Mouse (Mus musculus): ENCODE measurements around the gene Vmn1r28. TPM values are rescaled to one million over a fixed set of nuclear protein-coding genes. Genes with fewer than 3 reads are reported as not detected.

Gene Vmn1r28
- polyA plus RNA-seq, 1 experiment from 2014 or later, result not detected

DNA sequence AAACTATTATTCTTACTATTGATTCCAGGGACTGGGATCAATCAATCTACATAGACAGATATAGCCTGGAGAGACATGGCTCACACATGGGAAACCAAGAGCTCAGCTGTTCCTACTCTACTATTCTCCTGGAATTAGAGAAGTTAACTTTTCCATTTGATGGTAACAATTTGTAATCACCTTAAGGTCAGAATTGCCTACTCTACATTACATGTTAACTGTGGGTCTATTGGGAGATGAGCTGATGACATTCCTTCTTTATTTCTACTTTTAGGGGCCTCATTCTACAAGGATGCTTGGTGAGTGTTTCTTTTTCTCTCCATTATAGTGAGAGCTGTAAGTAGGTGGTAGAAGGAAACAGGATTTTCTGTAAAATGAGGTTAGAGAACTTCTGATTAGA lies 39.4 kb downstream of the Vmn1r28 start, which contains the start of gene Vmn1r29:
TSS of gene Vmn1r29 (plus strand) at position 301 of the 400 bp plus-strand sequence.
- no peak for ATAC-seq (ENCODE audit: low FRiP score, low TSS enrichment)

More for the DNA sequence above, 39.4 kb downstream of the Vmn1r28 start, which contains the start of gene Vmn1r29:
- no peak within 1 kb of the TSS for H3K4me3 ChIP-seq (ENCODE audit: low read depth, low read length)
- H3K9ac ChIP-seq (ENCODE audit: low read length), result no peak within 1 kb of the TSS
- no peaks in the 10 kb centered on the region for H3K36me3 ChIP-seq (ENCODE audit: control insufficient read depth, insufficient read depth, low read length)
- H3K4me1 ChIP-seq (replicated peaks; ENCODE audit: control insufficient read depth, insufficient read depth), result no peaks in the 10 kb centered on the region
- TF ChIP-seq CTCF (IDR thresholded peaks at IDR 0.05; ENCODE audit: low read depth) (no peak), EP300 (optimal IDR thresholded peaks at IDR 0.05) (no peak)
- no peak for DNase-seq (ENCODE audit: low spot score)
- H3K27ac ChIP-seq (replicated peaks), result no peak within 1 kb of the TSS
- H3K4me2 ChIP-seq (replicated peaks; ENCODE audit: low read depth), result no peak within 1 kb of the TSS
- no peaks in the 10 kb centered on the region for H3K27me3 ChIP-seq (ENCODE audit: control insufficient read depth, insufficient read depth, low read length)
- no peaks in the 10 kb centered on the region for H3K9me3 ChIP-seq (ENCODE audit: control insufficient read depth, low read length)

Other genes starting within 250 kb of the Vmn1r28 start
- gene Vmn1r26, start 246.9 kb upstream of the Vmn1r28 start, polyA plus RNA-seq (2015; fragmentation: Nextera tagmentation; extraction: Ambion mirVana), result not detected in 2 replicates
- not detected in 2 replicates for gene Vmn1r27, start 43.2 kb upstream of the Vmn1r28 start, polyA plus RNA-seq (2015; fragmentation: Nextera tagmentation; extraction: Ambion mirVana)
- gene Vmn1r29, start 39.5 kb downstream of the Vmn1r28 start, polyA plus RNA-seq (2015; fragmentation: Nextera tagmentation; extraction: Ambion mirVana), result not detected in 2 replicates
- not detected in 2 replicates for gene Vmn1r30, start 181.3 kb downstream of the Vmn1r28 start, polyA plus RNA-seq (2015; fragmentation: Nextera tagmentation; extraction: Ambion mirVana)
- gene Vmn1r31, start 213.3 kb downstream of the Vmn1r28 start, polyA plus RNA-seq (2015; fragmentation: Nextera tagmentation; extraction: Ambion mirVana), result not detected in 2 replicates